Mouse (Mus musculus): ENCODE measurements around the gene Kiss1r. TPM values are rescaled to one million over a fixed set of nuclear protein-coding genes. Genes with fewer than 3 reads are reported as not detected.

Kiss1r gene
- total and polyA plus RNA-seq, 3 experiments = 0.30 to 0.33 (median 0.33) TPM

- Histone ChIP-seq H3K4me3 (ENCODE audit: low read depth, low read length) (peak overlapping the region; percentile 87; the same call in 1 of the 2 replicates), H3K27me3 (ENCODE audit: insufficient read depth, low read length) (no peaks in the 10 kb centered on the region; the same call in 1 of the 2 replicates), H3K4me1 (ENCODE audit: insufficient read depth, low read depth, low read length) (peaks cover 84% of the 10 kb centered on the region), H3K36me3 (replicated peaks) (peaks cover 51% of the 10 kb centered on the region), H3K9me3 (replicated peaks) (no peaks in the 10 kb centered on the region)
- TF ChIP-seq GATA2 (IDR thresholded peaks at IDR 0.05; ENCODE audit: borderline replicate concordance, low read depth, low read length) = no peak
- TF ChIP-seq TAL1 (conservative IDR thresholded peaks at IDR 0.05; ENCODE audit: low read depth, low read length) = peak; percentile 87
- peak; percentile 80 for DNase-seq (ENCODE audit: low spot score)
- ATAC-seq (ENCODE audit: extremely low read depth, insufficient number of reproducible peaks, low FRiP score, poor library complexity, severe bottlenecking) = peak; percentile 78
Observed at GRCm38 (mm10) chr10:79914131-79914947, 2.4 kb upstream of the Kiss1r start.

DNA sequence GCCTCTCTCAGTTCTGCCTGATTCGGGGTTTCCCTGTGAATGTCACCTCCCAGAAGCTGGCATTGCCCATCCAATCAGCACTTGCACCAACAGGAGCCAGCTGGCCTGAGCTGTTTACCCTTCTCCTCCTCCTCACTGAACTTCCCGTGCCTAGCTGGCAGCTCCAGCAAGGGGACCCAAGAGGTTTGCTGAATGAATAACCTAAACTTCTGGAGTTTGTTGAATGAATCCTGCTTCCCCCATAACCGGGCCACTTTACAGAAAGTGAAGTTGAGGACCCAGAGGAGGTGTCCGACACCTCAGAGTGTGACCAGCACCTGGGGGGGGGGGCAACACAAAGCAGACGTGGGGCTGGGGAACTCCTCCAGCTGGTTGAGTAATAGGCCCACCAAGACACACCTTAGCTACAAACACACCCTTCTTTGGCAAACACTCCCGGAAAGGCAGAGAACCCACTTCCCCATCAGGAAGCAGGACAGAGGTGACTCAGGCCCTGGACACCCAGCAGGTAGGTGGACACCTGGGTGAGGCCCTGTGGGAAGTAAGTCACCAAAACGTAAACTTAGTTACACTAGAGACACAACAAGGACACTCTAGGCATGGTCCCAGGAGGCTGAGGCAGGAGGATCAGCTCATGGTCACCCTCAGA, 1.7 kb upstream of the Kiss1r start:
- DNase-seq (ENCODE audit: low spot score) (no peak), ATAC-seq (ENCODE audit: extremely low read depth, insufficient number of reproducible peaks, low FRiP score, poor library complexity, severe bottlenecking) (no peak)
- TF ChIP-seq CTCF (IDR thresholded peaks at IDR 0.05; ENCODE audit: low read depth, low read length) (no peak), TAL1 (conservative IDR thresholded peaks at IDR 0.05; ENCODE audit: low read depth, low read length) (no peak), GATA1 (IDR thresholded peaks at IDR 0.05; ENCODE audit: borderline replicate concordance, low read length) (no peak), GATA2 (IDR thresholded peaks at IDR 0.05; ENCODE audit: borderline replicate concordance, low read depth, low read length) (no peak), POLR2AphosphoS5 (IDR thresholded peaks at IDR 0.05; ENCODE audit: insufficient replicate concordance, low read depth, low read length) (no peak)
- H3K9me3 ChIP-seq (replicated peaks) = no peaks in the 10 kb centered on the region
- peak overlapping the region; percentile 87; the same call in 1 of the 2 replicates for H3K4me3 ChIP-seq (ENCODE audit: low read depth, low read length)
- no peaks in the 10 kb centered on the region; the same call in 1 of the 2 replicates for H3K27me3 ChIP-seq (ENCODE audit: insufficient read depth, low read length)
- peaks cover 84% of the 10 kb centered on the region for H3K4me1 ChIP-seq (ENCODE audit: insufficient read depth, low read depth, low read length)
- peaks cover 44% of the 10 kb centered on the region for H3K36me3 ChIP-seq (replicated peaks)

DNA sequence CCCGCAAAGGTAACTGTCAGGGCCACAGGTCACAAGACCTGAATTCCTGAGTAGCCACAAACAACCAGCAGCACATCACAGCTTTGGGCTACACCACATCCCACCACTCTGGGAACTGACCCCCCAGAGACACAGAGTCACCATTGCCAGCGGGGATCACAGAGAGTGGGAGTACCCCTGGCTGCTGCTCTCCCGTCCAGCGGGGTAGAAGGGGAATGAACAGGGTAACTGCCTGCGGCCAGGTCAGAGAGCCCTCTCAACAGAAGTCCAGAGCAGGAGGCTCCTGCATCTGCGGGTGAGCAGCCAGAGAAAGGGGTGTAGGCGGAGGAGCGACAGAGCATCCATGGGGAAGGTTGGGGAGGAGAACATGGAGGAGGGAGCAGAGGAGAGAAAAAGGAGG, 690 bp upstream of the Kiss1r start:
- ATAC-seq (ENCODE audit: extremely low read depth, insufficient number of reproducible peaks, low FRiP score, poor library complexity, severe bottlenecking) = no peak
- peaks cover 92% of the 10 kb centered on the region for H3K4me1 ChIP-seq (ENCODE audit: insufficient read depth, low read depth, low read length)
- DNase-seq (ENCODE audit: low spot score) = no peak
- peak overlapping the region; percentile 87 for H3K4me3 ChIP-seq (ENCODE audit: low read depth, low read length)
- TF ChIP-seq GATA1 (IDR thresholded peaks at IDR 0.05; ENCODE audit: borderline replicate concordance, low read length) (no peak), CTCF (IDR thresholded peaks at IDR 0.05; ENCODE audit: low read depth, low read length) (no peak)
- H3K36me3 ChIP-seq (replicated peaks) = peaks cover 34% of the 10 kb centered on the region
- H3K9me3 ChIP-seq (replicated peaks) = peaks cover 7% of the 10 kb centered on the region
- no peaks in the 10 kb centered on the region; the same call in 1 of the 2 replicates for H3K27me3 ChIP-seq (ENCODE audit: insufficient read depth, low read length)

- no peak for DNase-seq (ENCODE audit: low spot score)
- no peak for ATAC-seq (ENCODE audit: extremely low read depth, insufficient number of reproducible peaks, low FRiP score, poor library complexity, severe bottlenecking)
- Histone ChIP-seq H3K9me3 (replicated peaks) (peaks cover 15% of the 10 kb centered on the region), H3K4me3 (ENCODE audit: low read depth, low read length) (peak overlapping the region; percentile 87; the same call in 1 of the 2 replicates), H3K4me1 (ENCODE audit: insufficient read depth, low read depth, low read length) (peaks cover 78% of the 10 kb centered on the region), H3K36me3 (replicated peaks) (peaks cover 19% of the 10 kb centered on the region), H3K27me3 (ENCODE audit: insufficient read depth, low read length) (no peaks in the 10 kb centered on the region; the same call in 1 of the 2 replicates)
- TF ChIP-seq TAL1 (conservative IDR thresholded peaks at IDR 0.05; ENCODE audit: low read depth, low read length) (no peak), POLR2AphosphoS5 (IDR thresholded peaks at IDR 0.05; ENCODE audit: insufficient replicate concordance, low read depth, low read length) (no peak), CTCF (IDR thresholded peaks at IDR 0.05; ENCODE audit: low read depth, low read length) (no peak), GATA2 (IDR thresholded peaks at IDR 0.05; ENCODE audit: borderline replicate concordance, low read depth, low read length) (no peak), GATA1 (IDR thresholded peaks at IDR 0.05; ENCODE audit: borderline replicate concordance, low read length) (no peak)
Observed at GRCm38 (mm10) chr10:79917532-79918100, 845 bp downstream of the Kiss1r start.

DNA sequence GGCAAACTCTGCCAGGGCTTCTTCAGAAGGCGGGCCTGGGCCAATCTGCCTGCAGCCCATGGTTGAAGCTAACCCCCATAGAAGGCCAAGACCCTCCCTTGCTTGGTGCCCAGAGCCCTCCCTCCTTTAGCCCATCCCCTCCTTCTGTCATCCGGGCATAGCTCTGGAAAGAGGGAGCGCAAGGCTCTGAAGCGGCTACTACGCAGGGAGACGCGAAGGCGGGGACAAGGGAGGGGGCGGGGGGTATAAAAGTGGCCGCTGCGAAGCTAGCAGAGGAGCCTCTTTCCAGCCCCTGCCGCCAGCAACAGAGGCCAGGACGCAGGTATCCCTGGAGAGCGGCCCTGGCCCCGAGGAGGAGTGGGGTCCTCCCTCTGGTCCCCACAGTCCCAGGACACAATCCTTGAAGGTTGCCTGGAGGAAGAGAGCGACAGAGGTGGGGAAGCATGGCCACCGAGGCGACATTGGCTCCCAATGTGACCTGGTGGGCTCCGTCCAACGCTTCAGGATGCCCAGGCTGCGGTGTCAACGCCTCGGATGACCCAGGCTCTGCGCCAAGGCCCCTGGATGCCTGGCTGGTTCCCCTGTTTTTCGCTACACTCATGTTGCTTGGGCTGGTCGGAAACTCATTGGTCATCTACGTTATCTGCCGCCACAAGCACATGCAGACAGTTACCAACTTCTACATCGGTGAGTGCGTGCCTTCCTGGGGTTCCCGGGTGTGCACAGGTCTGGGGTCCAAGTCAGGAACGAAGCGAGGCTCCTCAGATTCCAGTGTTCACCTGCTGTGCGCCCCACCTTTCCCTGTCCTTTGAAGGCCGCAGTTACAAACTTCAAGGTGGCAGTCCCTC, 1.7 kb downstream of the Kiss1r start:
- peaks cover 10% of the 10 kb centered on the region for H3K36me3 ChIP-seq (replicated peaks)
- TF ChIP-seq TAL1 (conservative IDR thresholded peaks at IDR 0.05; ENCODE audit: low read depth, low read length) (no peak), GATA2 (IDR thresholded peaks at IDR 0.05; ENCODE audit: borderline replicate concordance, low read depth, low read length) (no peak), GATA1 (IDR thresholded peaks at IDR 0.05; ENCODE audit: borderline replicate concordance, low read length) (no peak), POLR2AphosphoS5 (IDR thresholded peaks at IDR 0.05; ENCODE audit: insufficient replicate concordance, low read depth, low read length) (no peak), CTCF (IDR thresholded peaks at IDR 0.05; ENCODE audit: low read depth, low read length) (no peak)
- peaks cover 73% of the 10 kb centered on the region for H3K4me1 ChIP-seq (ENCODE audit: insufficient read depth, low read depth, low read length)
- no peak overlapping the region for H3K4me3 ChIP-seq (ENCODE audit: low read depth, low read length)
- ATAC-seq (ENCODE audit: extremely low read depth, insufficient number of reproducible peaks, low FRiP score, poor library complexity, severe bottlenecking) (no peak), DNase-seq (ENCODE audit: low spot score) (no peak)
- H3K9me3 ChIP-seq (replicated peaks) = peaks cover 15% of the 10 kb centered on the region
- H3K27me3 ChIP-seq (ENCODE audit: insufficient read depth, low read length) = no peaks in the 10 kb centered on the region; the same call in 1 of the 2 replicates

Measured in G1E (cell line).